Mouse (Mus musculus) testis, adult 2 months (tissue): ENCODE measurements at regions not wholly inside any gene's neighbourhood (a gene's known extent, or its start where the extent isn't known, plus 50 kb on each side); places are given as distances from the start of the nearest gene placed in this dataset.
"Not testable (repeated sequence)": the region's sequence is repeated elsewhere in the genome, so short reads cannot be mapped to it uniquely, and the experiment has no call there.

Source experiments
- H3K27ac ChIP-seq: fragments of 200-500 bp; 2 replicates; pipeline ENCODE4 v1.5.1; 2012; ENCODE audit warnings: low read depth, low read length; ENCODE audit not compliant: control insufficient read depth, insufficient read depth
- H3K27me3 ChIP-seq: fragments of 200-500 bp; 2 replicates; pipeline ENCODE4 v1.6.1; 2012; ENCODE audit warnings: mild to moderate bottlenecking, low read length, moderate library complexity; ENCODE audit not compliant: control insufficient read depth, insufficient read depth
- H3K36me3 ChIP-seq: fragments of 200-500 bp; 2 replicates; pipeline ENCODE4 v1.6.1; 2012; ENCODE audit warnings: mild to moderate bottlenecking, low read length; ENCODE audit not compliant: control insufficient read depth, insufficient read depth
- H3K4me1 ChIP-seq: fragments of 200-500 bp; 2 replicates; pipeline ENCODE4 v1.6.1; 2012; ENCODE audit warnings: low read length; ENCODE audit not compliant: control insufficient read depth, insufficient read depth
- H3K4me3 ChIP-seq: fragments of 200-500 bp; 2 replicates; pipeline ENCODE4 v1.5.1; 2012; ENCODE audit warnings: low read depth, mild to moderate bottlenecking, low read length, moderate library complexity, mixed read lengths; ENCODE audit not compliant: control insufficient read depth
- POLR2A ChIP-seq: fragments of 200-500 bp; IDR thresholded peaks from 2 replicates; pipeline ENCODE4 v1.6.1; 2012; ENCODE audit warnings: low read depth, mild to moderate bottlenecking, inconsistent platforms, low read length, moderate library complexity; ENCODE audit not compliant: control insufficient read depth

DNA sequence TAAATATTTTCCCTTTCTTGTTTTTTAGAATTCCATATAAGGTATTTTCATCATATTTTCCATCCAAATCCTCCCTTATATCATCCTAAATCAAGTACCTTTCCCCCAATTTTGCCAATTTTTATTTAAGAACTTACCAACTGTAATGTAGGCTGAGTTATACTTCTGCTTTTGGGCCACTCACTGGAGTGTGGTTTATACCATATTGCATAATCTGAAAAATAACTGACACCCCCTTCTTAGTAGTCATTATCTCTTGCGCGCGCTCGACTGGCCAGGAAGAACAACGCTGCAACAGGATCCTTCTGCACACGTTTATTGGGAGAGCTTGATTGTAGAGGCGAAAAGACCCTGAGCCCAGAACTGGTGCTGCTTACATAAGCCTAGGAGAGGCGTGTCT, 368.4 kb upstream of the Pcdh17 start:
- TF ChIP-seq POLR2A, result 0 out of 2 replicates have a peak, but pooled peaks have one; percentile 26

More for the DNA sequence above, 368.4 kb upstream of the Pcdh17 start:
- Histone ChIP-seq H3K27ac (peak overlapping the region; percentile 83), H3K4me3 (peak overlapping the region; percentile 53; the same call in 1 of the 2 replicates)
- not testable (repeated sequence) for H3K36me3 ChIP-seq, H3K4me1 ChIP-seq, H3K27me3 ChIP-seq
